Mouse (Mus musculus) brain, adult 2 months (tissue): ENCODE results near the gene Erf.
A peak's percentile ranks its signal among the peaks of the same experiment; 100 is the strongest.

Experiments
- DNase-seq: peaks from one replicate; pipeline ENCODE4 v3.0.0; 2011; ENCODE audit warnings: low read depth, low spot score

The Erf gene

DNA sequence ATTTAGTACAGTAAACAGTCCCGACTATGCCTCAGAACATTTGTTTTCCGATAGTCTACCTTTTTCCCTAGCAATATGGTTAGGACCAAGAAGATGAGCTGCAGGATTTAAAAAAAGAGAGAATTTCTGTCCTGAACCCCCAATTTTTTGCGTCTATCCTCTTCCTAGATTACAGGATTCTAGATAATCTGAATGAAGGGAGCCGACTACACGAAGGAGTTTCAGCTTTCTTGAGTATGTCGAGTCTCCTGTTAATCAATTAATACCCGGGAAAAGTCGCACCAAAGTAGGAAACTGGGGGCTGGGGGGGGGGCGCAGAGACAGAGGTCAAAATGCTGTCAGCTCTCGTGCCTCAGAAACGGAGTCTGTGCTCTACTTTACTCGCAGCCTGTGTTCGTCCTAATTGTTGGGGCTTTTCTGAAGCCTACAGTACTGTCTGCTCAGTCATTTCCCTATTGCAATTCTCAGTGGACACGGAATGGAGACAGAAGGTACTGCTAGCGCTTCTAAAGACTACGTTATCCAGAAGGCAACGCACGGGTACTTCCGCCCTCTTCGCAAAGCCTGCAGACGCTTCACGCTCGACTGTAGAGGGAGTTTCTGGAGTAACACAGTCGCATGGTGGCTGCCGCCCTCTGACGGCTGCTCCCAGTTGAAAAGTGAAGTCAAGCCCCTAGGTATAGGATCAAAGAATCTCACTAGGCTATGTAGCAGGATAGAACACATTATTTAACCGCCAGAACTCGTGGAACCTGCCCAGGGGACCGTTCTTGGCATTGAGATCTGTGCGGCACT is 11.5 kb downstream of the Erf start:
- DNase-seq, result peak; percentile 99

DNA sequence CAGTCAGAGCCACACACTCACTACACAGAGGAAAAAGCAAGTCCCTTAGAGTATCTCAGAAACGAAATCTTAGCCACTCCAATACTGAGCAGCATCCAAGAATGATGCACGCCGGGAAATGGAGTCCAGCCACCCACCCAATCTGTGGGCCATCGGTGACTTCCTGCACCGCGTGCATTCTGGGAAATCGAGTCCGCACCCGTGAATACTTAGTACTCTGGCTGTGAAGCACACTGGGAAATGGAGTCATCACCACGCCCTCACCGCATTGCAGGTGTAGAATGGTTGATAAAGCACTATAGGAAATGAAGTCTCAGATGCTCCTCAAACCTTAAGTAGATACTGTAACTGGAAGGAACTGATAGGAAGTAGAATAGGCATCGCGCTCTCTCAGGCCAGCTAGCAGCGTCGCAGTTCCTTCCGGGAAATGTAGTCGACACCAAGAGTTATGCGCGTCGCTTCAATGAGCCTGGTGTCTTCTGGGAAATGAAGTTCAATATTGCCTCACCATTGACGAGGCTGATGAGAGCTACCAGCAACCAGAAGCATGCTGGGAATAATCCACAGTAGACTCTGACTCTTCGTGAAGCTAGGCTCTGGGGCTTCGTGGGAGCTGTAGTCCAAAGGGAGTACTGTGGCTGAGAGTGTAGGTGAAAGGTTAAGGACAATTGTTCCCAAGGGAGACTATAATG is 12.4 kb downstream of the Erf start:
- DNase-seq, result peak; percentile 100

DNA sequence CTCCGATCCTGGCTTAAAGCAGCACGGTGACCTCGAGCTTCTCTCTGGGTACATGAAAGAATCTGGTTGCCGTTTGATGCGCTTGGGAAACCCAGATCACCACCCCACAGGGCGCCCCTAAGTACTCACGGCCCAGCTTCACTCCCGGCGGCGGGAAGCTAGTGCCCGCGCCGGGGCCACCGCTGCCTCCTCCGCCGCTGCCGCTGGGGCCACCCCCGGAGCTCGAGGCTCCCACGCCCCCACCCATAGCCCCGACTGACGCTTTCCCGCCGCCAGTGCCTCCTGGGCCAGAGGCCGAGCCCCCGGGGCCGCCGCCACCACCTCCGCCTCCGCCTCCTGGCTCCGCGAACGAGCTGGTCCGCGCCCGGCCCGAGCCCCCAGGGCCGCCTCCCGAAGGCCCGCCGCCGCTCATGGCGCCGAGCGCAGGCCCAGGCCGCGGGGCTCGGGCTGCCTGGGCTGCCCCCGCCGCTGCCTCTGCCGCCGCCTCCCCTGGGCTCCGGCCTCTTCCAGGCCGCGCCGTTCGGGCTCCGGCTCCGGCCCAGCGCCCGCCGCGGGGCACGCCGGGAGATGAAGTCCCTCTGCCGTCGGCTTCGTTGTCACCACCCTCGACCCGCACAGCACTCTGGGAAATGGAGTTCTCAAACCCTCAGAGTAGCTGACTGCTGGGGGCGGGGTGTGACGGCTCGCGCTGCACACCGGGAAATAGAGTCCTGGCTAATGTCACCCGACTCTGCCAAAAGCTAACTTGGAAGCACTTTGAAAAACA is 13.1 kb downstream of the Erf start, which contains the start of gene Gsk3a:
Gene Gsk3a, minus strand, starts transcription at position 603 of the 766 bp plus-strand sequence.
- DNase-seq, result peak; percentile 100

- DNase-seq, result no peak
Observed at GRCm38 (mm10) chr7:25235526-25235925, 15.0 kb downstream of the Erf start.

DNA sequence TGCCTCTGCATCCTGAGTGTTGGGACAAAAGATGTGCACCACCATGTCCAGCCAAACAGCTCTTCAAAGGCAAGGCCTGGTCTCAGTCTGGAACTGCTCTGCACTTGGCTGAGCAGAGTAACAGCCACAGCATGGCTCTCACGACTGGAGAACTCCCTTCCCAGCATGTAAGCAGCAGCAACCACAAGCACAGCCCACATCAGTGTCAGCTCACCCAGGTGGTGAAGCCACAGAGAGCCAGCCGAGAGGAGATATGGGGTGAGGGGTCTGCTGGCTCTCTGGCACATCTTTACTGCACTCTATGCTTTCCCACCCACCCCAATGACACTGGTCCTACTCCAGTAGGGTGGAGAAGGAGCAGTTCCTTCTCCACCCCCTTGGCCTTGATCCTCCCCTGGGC is 17.5 kb downstream of the Erf start:
- no peak for DNase-seq

- no peak for DNase-seq
Observed at GRCm38 (mm10) chr7:25232101-25232648, 18.4 kb downstream of the Erf start.

- no peak for DNase-seq
Observed at GRCm38 (mm10) chr7:25230690-25231285, 19.8 kb downstream of the Erf start.

DNA sequence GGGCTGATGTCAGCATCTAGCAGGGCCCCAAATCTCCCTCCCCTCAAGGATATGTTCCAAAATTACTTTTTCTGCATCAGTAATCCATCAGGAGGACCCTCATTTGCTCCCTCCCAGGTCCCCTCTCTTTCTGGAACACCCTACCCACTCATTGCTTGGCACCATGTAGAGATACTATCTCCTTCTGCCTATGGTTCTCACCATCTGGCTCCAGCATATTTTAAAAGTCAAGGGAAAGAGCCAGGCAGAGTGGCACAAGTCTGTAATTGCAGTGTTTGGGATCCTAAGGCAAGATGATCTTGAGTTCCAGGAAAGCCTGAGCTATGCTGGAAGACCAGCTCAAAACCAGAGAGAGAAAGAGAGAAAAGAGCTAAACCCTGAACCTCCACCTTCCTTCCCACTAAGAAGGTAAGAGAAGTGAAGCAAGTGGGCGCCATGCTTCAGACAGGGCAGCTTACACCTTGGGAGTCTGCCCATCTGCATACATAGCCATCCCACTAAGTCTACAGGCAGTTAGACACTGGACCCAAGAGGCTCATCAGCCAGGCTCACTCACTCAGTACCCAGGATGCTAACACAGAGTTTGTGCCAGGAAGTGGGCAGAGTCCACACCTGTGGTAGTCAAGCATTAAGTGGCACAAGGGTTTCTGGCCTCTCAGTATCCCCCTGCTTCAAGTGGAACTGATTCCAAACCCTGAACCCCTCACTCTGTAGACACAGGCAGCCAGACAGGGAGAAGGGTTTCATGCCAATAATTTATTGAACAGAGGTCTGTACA is 22.8 kb downstream of the Erf start:
- peak; percentile 58 for DNase-seq

GRCm38 (mm10) chr7:25222275-25222967 is 28.1 kb downstream of the Erf start:
- no peak for DNase-seq

DNA sequence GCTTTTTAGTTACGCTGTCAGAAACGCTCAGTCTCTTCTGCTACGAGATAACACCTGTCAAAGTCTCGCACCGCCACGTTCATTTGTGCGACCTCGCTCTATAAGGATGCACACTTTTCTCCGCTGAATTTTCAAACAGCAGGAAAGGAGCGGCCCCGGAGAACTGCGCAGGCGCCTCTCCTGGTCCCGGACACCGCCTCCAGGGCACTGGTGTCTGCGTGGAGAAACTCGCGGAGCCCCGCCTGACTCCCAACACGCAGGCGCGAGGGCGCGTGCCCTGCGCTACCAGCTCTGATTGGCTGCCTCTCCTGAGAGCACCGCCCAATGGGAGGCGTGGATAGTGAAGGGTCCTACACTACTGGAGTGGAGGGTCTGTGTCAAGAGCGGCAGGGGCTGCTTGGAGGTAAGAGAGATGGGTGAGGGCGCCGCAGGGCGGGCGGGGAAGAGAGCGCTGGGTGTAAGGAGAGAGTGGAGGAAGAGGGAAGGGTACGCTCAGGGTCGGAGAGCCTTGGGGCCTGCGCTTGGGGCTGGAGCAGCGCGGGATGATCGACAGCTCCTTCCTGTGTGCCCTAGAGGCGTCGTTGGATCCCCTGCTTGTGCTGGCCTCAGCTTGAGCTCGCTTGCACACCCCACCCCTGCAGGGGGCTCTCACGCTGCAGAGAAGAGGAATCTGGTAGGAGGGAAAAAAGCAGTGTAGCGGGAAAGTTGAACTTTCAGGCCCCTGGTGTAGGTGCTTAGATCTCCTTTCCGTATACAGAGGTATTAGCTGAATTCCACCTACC is 29.3 kb downstream of the Erf start, which contains the start of gene Zfp526:
Gene Zfp526, plus strand, starts transcription at position 324 of the 782 bp plus-strand sequence.
- DNase-seq, result peak; percentile 99

GRCm38 (mm10) chr7:25220457-25221101 is 30.0 kb downstream of the Erf start, which contains the start of gene Dedd2:
Dedd2 (minus strand) TSS chr7:25220615.
- DNase-seq, result no peak

DNA sequence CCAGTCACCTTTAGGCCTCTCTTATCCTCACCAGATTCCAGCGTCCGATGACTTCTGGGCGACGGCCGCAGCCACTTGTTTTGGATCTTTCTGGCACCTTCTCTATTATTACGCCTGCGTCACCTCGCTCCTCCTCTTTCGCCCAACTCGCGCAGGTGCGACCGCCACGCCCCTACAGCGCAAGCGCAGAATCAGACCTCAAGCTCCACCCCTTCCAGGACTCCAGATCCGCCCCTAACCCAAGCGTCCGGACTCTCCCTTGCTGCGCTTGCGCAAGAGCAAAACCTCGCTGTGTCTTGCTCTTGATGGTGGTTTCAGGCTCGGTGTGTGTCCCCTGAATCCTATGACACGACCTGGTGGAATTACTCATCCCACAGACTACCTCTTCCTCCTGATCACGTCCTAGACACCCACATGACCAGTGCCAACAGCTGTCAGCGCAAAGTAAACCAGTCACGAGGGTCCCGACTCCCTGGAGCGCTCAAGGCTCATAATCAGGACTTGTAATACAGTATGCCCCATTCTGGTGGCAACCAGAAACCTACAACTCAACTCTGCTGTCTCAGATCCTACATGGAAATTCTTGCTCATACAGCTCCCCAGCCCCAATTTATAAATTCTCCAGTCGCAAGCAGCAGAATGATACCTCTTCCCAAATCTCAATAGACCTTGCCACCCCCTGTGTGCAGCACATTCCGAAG is 30.7 kb downstream of the Erf start:
- peak; percentile 99 for DNase-seq

GRCm38 (mm10) chr7:25219416-25219750 is 31.2 kb downstream of the Erf start:
- no peak for DNase-seq

GRCm38 (mm10) chr7:25218705-25219415 is 31.7 kb downstream of the Erf start:
- DNase-seq, result peak; percentile 67

GRCm38 (mm10) chr7:25217653-25218395 is 32.7 kb downstream of the Erf start:
- DNase-seq, result no peak

DNA sequence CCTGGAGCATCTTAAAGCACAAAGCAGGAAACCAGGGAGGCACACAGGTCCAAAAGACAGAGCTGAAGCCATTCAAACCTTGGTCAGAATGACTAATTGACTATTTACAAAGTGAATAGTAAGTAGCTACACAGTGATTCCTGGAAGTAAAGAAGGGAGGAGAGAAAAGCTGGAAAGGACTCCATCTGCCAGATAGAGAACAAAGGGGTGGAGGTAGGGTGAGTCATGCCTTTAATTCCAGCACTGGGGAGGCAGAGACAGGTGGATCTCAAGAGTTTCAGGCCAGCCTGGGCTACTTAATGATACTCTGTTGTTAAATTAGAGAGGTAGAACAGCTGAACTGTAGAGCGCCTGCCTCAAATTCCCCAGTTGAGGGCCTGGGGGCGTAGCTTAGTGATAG is 36.4 kb downstream of the Erf start:
- DNase-seq, result no peak

- DNase-seq, result no peak
Observed at GRCm38 (mm10) chr7:25213099-25213498, 37.5 kb downstream of the Erf start.
